Mouse (Mus musculus): ENCODE data around the gene Rpl3. TPM values are rescaled to one million over a fixed set of nuclear protein-coding genes. Genes with fewer than 3 reads are reported as not detected.

Rpl3 gene
- polyA plus RNA-seq, 1 experiment = 298 TPM

GRCm38 (mm10) chr15:80028862-80029261 is 62.8 kb downstream of the Rpl3 start:
- no peak overlapping the region for H3K4me3 ChIP-seq (ENCODE audit: low read depth, low read length)
- WGBS = 57% methylated on average over 5 of the region's 5 CpGs
- H3K36me3 ChIP-seq (ENCODE audit: control insufficient read depth, insufficient read depth, low read length) = no peaks in the 10 kb centered on the region
- H3K27ac ChIP-seq (ENCODE audit: insufficient read depth, low read depth, low read length) = no peak overlapping the region
- no peaks in the 10 kb centered on the region for H3K27me3 ChIP-seq (ENCODE audit: control insufficient read depth, insufficient read depth, low read length)
- TF ChIP-seq CTCF (IDR thresholded peaks at IDR 0.05; ENCODE audit: extremely low read depth, insufficient read length, insufficient replicate concordance, low read depth, low read length) = no peak
- no peak for TF ChIP-seq POLR2A (IDR thresholded peaks at IDR 0.05; ENCODE audit: low read depth, low read length)
- peaks cover 3% of the 10 kb centered on the region for H3K4me1 ChIP-seq (ENCODE audit: control insufficient read depth, insufficient read depth, insufficient read length, low read length)

Other genes with a start within 250 kb of the Rpl3 start
- 9.3 and 21.1 TPM in 2 replicates for gene Apobec3, start 200.2 kb downstream of the Rpl3 start, polyA plus RNA-seq (2012; rRNA removed)
- gene Cbx7, start 120.7 kb downstream of the Rpl3 start, polyA plus RNA-seq (2012; rRNA removed) = 9.9 and 32.8 TPM in 2 replicates
- gene Pdgfb, start 76.9 kb downstream of the Rpl3 start, polyA plus RNA-seq (2012; rRNA removed) = 5.7 and 8.0 TPM in 2 replicates
- gene Syngr1, start 534 bp downstream of the Rpl3 start, polyA plus RNA-seq (2012; rRNA removed) = 13.4 and 29.1 TPM in 2 replicates
- gene Tab1, start 41.3 kb upstream of the Rpl3 start, polyA plus RNA-seq (2012; rRNA removed) = 14.7 and 28.6 TPM in 2 replicates
- gene Mgat3, start 81.9 kb upstream of the Rpl3 start, polyA plus RNA-seq (2012; rRNA removed) = 28.4 and 62.6 TPM in 2 replicates
- gene Mief1, start 142.2 kb upstream of the Rpl3 start, polyA plus RNA-seq (2012; rRNA removed) = 9.4 and 16.7 TPM in 2 replicates
- gene AC140267.1, start 144.0 kb upstream of the Rpl3 start, polyA plus RNA-seq (2012; rRNA removed) = not detected in 2 replicates
- 127 and 274 TPM in 2 replicates for gene Atf4, start 163.3 kb upstream of the Rpl3 start, polyA plus RNA-seq (2012; rRNA removed)
- gene Rps19bp1, start 172.4 kb upstream of the Rpl3 start, polyA plus RNA-seq (2012; rRNA removed) = 19.1 and 19.3 TPM in 2 replicates
- 0.46 and 0.85 TPM in 2 replicates for gene Cacna1i, start 195.4 kb upstream of the Rpl3 start, polyA plus RNA-seq (2012; rRNA removed)

Measured in small intestine, adult 2 months (tissue).